Mouse (Mus musculus) lung, embryonic 14.5 days (tissue): ENCODE results near the gene Gadd45b. TPM values are rescaled to one million over a fixed set of nuclear protein-coding genes. Genes with fewer than 3 reads are reported as not detected.

ENCODE experiments used
- ATAC-seq: fragments of 200-750 bp; cut with Nextera tagmentation; 2 replicates; pipeline ENCODE4 v1.8.0; 2017; ENCODE audit warnings: mild to moderate bottlenecking, moderate TSS enrichment, moderate library complexity; ENCODE audit not compliant: insufficient read depth
- DNase-seq: peaks from one replicate; pipeline ENCODE4 v3.0.0-alpha.2; 2015
- H3K27ac ChIP-seq: fragments of 300-500 bp; sonication (generic); 2 replicates; pipeline ENCODE4 v1.5.1; 2014; ENCODE audit warnings: low read depth, mild to moderate bottlenecking, moderate library complexity
- H3K27me3 ChIP-seq: fragments of 300-500 bp; sonication (generic); 2 replicates; pipeline ENCODE4 v1.6.1; 2014; ENCODE audit warnings: low read length, control low read depth; ENCODE audit not compliant: insufficient read depth
- H3K36me3 ChIP-seq: fragments of 300-500 bp; sonication (generic); 2 replicates; pipeline ENCODE4 v1.6.1; 2014; ENCODE audit warnings: control low read depth; ENCODE audit not compliant: insufficient read depth
- H3K4me1 ChIP-seq: fragments of 300-500 bp; sonication (generic); 2 replicates; pipeline ENCODE4 v1.6.1; 2014; ENCODE audit warnings: antibody characterized with exemption, control low read depth; ENCODE audit not compliant: insufficient read depth
- H3K4me2 ChIP-seq: fragments of 300-500 bp; sonication (generic); 2 replicates; pipeline ENCODE4 v1.6.1; 2014; ENCODE audit warnings: mild to moderate bottlenecking
- H3K4me3 ChIP-seq: fragments of 300-500 bp; sonication (generic); 2 replicates; pipeline ENCODE4 v1.5.1; 2014; ENCODE audit warnings: low read depth, low read length
- H3K9ac ChIP-seq: fragments of 300-500 bp; sonication (generic); 2 replicates; pipeline ENCODE4 v1.6.1; 2014
- H3K9me3 ChIP-seq: fragments of 300-500 bp; sonication (generic); 2 replicates; pipeline ENCODE4 v1.6.1; 2016; ENCODE audit warnings: low read depth, low read length, control low read depth
- CTCF ChIP-seq: IDR thresholded peaks from 2 replicates; pipeline ENCODE4 v1.5.1; 2016; ENCODE audit warnings: antibody characterized with exemption, low read depth
- WGBS: fragments of 180-500 bp; shearing (Covaris S2); extraction: QIAGEN DNeasy Blood & Tissue Kit; methylation state at CpG from one replicate; pipeline ENCODE4 v1.1.7; 2014; 5-methylcytosine and 5-hydroxymethylcytosine counted together
- polyA plus RNA-seq: library from polyadenylated mRNA; unstranded; fragments of >200 nt; fragmentation: Nextera tagmentation; extraction: Ambion mirVana; gene quantifications from 2 replicates; pipeline ENCODE4 v1.2.1, GENCODE M21; 2014

Gadd45b gene
- polyA plus RNA-seq: 18.3 and 24.6 TPM in 2 replicates

GRCm38 (mm10) chr10:80929299-80930226 is at the start of gene Gadd45b:
Gadd45b (plus strand) TSS chr10:80930073.
- Histone ChIP-seq H3K4me1 (peaks cover 32% of the 10 kb centered on the region), H3K9ac (peak within 1 kb of the TSS; percentile 71), H3K9me3 (no peaks in the 10 kb centered on the region), H3K4me2 (peak within 1 kb of the TSS; percentile 96), H3K27me3 (peaks cover 43% of the 10 kb centered on the region), H3K36me3 (no peaks in the 10 kb centered on the region), H3K27ac (peak within 1 kb of the TSS; percentile 95), H3K4me3 (peak within 1 kb of the TSS; percentile 63)
- no peak for TF ChIP-seq CTCF
- under 1% methylated on average over 56 of the region's 56 CpGs for WGBS
- ATAC-seq (peak; percentile 87), DNase-seq (peak; percentile 100)

- no peaks in the 10 kb centered on the region for H3K36me3 ChIP-seq
- no peak overlapping the region for H3K27ac ChIP-seq
- no peak overlapping the region for H3K4me2 ChIP-seq
- no peak overlapping the region for H3K9ac ChIP-seq
- no peaks in the 10 kb centered on the region for H3K9me3 ChIP-seq
- peak; percentile 93 for TF ChIP-seq CTCF
- no peaks in the 10 kb centered on the region for H3K4me1 ChIP-seq
- WGBS: 11% methylated on average over 5 of the region's 5 CpGs
- DNase-seq: peak; percentile 83
- peak; percentile 62; the same call in 1 of the 2 replicates for ATAC-seq
- no peak overlapping the region for H3K4me3 ChIP-seq
- H3K27me3 ChIP-seq: no peaks in the 10 kb centered on the region
These were observed 49.7 kb upstream of the Gadd45b start for GRCm38 (mm10) chr10:80880131-80880641.

- no peak for DNase-seq
- Histone ChIP-seq H3K9me3 (no peaks in the 10 kb centered on the region), H3K36me3 (no peaks in the 10 kb centered on the region), H3K27ac (no peak overlapping the region), H3K9ac (no peak overlapping the region), H3K27me3 (no peaks in the 10 kb centered on the region), H3K4me2 (no peak overlapping the region), H3K4me3 (no peak overlapping the region), H3K4me1 (no peaks in the 10 kb centered on the region)
- no peak for TF ChIP-seq CTCF
- 71% methylated on average over 2 of the region's 2 CpGs for WGBS
- no peak for ATAC-seq
These were observed 49.0 kb upstream of the Gadd45b start for GRCm38 (mm10) chr10:80880901-80881300.

- WGBS: 25% methylated on average over 10 of the region's 10 CpGs
- no peak for ATAC-seq
- Histone ChIP-seq H3K4me2 (no peak overlapping the region), H3K27ac (no peak overlapping the region), H3K4me1 (no peaks in the 10 kb centered on the region), H3K27me3 (no peaks in the 10 kb centered on the region), H3K9me3 (no peaks in the 10 kb centered on the region), H3K36me3 (no peaks in the 10 kb centered on the region), H3K9ac (no peak overlapping the region), H3K4me3 (no peak overlapping the region)
- TF ChIP-seq CTCF: peak; percentile 85
- peak; percentile 80 for DNase-seq
These were observed 48.6 kb upstream of the Gadd45b start for GRCm38 (mm10) chr10:80881301-80881700.

GRCm38 (mm10) chr10:80887181-80887580 is 42.7 kb upstream of the Gadd45b start:
- ATAC-seq (no peak), DNase-seq (peak; percentile 55)
- Histone ChIP-seq H3K27ac (no peak overlapping the region), H3K4me1 (no peaks in the 10 kb centered on the region), H3K9ac (no peak overlapping the region), H3K4me3 (no peak overlapping the region), H3K4me2 (no peak overlapping the region), H3K36me3 (no peaks in the 10 kb centered on the region), H3K27me3 (peaks cover 20% of the 10 kb centered on the region), H3K9me3 (no peaks in the 10 kb centered on the region)
- no peak for TF ChIP-seq CTCF
- WGBS: 40% methylated on average over 11 of the region's 11 CpGs

GRCm38 (mm10) chr10:80895100-80895499 is 34.8 kb upstream of the Gadd45b start:
- no peak for DNase-seq
- H3K9me3 ChIP-seq: no peaks in the 10 kb centered on the region
- H3K27me3 ChIP-seq: peaks cover under 1% of the 10 kb centered on the region; the same call in 1 of the 2 replicates
- no peak overlapping the region for H3K27ac ChIP-seq
- peaks cover 8% of the 10 kb centered on the region for H3K4me1 ChIP-seq
- peaks cover 12% of the 10 kb centered on the region; the same call in 1 of the 2 replicates for H3K36me3 ChIP-seq
- ATAC-seq: no peak
- no peak for TF ChIP-seq CTCF
- H3K9ac ChIP-seq: no peak overlapping the region
- H3K4me3 ChIP-seq: no peak overlapping the region
- H3K4me2 ChIP-seq: no peak overlapping the region
- WGBS: 83% methylated on average over 7 of the region's 7 CpGs

- Histone ChIP-seq H3K4me3 (no peak overlapping the region), H3K9ac (no peak overlapping the region), H3K9me3 (no peaks in the 10 kb centered on the region), H3K27me3 (no peaks in the 10 kb centered on the region; the same call in 1 of the 2 replicates), H3K4me2 (no peak overlapping the region), H3K27ac (no peak overlapping the region), H3K36me3 (peaks cover 12% of the 10 kb centered on the region; the same call in 1 of the 2 replicates), H3K4me1 (peaks cover 8% of the 10 kb centered on the region)
- no peak for TF ChIP-seq CTCF
- ATAC-seq (no peak), DNase-seq (no peak)
- 84% methylated on average over 6 of the region's 6 CpGs for WGBS
These were observed 34.2 kb upstream of the Gadd45b start for GRCm38 (mm10) chr10:80895697-80896096.
